In genomic region chr4:120516491-120516890, GRCm38 (mm10) we compare ENCODE assay signal across 15 mouse cellular contexts. TPM values are rescaled to one million over a fixed set of nuclear protein-coding genes. Genes with fewer than 3 reads are reported as not detected.
A peak's percentile ranks its signal among the peaks of the same experiment; 100 is the strongest.
DNase-seq lines count a peak whose midpoint lies in the region; ATAC-seq and TF ChIP-seq lines count a peak whose summit lies in the region.
"Had no signal": no experiment of that assay in that cellular context is flagged by ENCODE, and none has a peak within 500 bp of the region (broad histone marks: within the 10 kb centered on the region; RNA-seq: fewer than 3 reads in every experiment).

No protein-coding gene starts in this region.

- no peak overlapping the region for H3K9ac ChIP-seq in kidney, embryonic 16.5 days (replicated peaks; ENCODE audit: low read length)
- no peak overlapping the region for H3K9ac ChIP-seq in embryonic facial prominence, embryonic 15.5 days
- no peak overlapping the region for H3K9ac ChIP-seq in kidney, postnatal 0 days (ENCODE audit: low read depth, low read length)

- H3K4me3 ChIP-seq in kidney, adult 2 months (ENCODE audit: insufficient read depth, low read depth, low read length) = no peak overlapping the region
- H3K4me3 ChIP-seq in kidney, embryonic 16.5 days (ENCODE audit: low read length) = no peak overlapping the region
- no peak overlapping the region for H3K4me3 ChIP-seq in embryonic facial prominence, embryonic 15.5 days (replicated peaks)
- H3K4me3 ChIP-seq in kidney, postnatal 0 days (replicated peaks; ENCODE audit: low read depth, low read length) = no peak overlapping the region

- no peak for TF ChIP-seq POLR2A in kidney, adult 2 months (IDR thresholded peaks at IDR 0.05; ENCODE audit: low read depth, low read length)

- no peak for TF ChIP-seq CTCF in kidney, adult 2 months (conservative IDR thresholded peaks at IDR 0.05; ENCODE audit: insufficient read depth, insufficient read length, low read depth, low read length)
- TF ChIP-seq CTCF in kidney, postnatal 0 days (IDR thresholded peaks at IDR 0.05; ENCODE audit: low read depth) = no peak

- H3K27ac ChIP-seq in kidney, adult 2 months (ENCODE audit: insufficient read depth, low read depth, low read length) = peak overlapping the region; percentile 34; the same call in 1 of the 2 replicates
- no peak overlapping the region for H3K27ac ChIP-seq in kidney, embryonic 16.5 days (ENCODE audit: low read length)
- H3K27ac ChIP-seq in embryonic facial prominence, embryonic 15.5 days (replicated peaks) = 0 out of 2 replicates have a peak overlapping the region, but pooled peaks have one; percentile 44
- 0 out of 2 replicates have a peak overlapping the region, but pooled peaks have one; percentile 26 for H3K27ac ChIP-seq in kidney, postnatal 0 days

- peaks cover 2% of the 10 kb centered on the region for H3K36me3 ChIP-seq in kidney, adult 2 months (ENCODE audit: control insufficient read depth, insufficient read depth, low read length)
- H3K36me3 ChIP-seq in kidney, embryonic 16.5 days (ENCODE audit: insufficient read depth, low read length) = peaks cover 34% of the 10 kb centered on the region
- H3K36me3 ChIP-seq in embryonic facial prominence, embryonic 15.5 days = peaks cover 57% of the 10 kb centered on the region
- peaks cover 28% of the 10 kb centered on the region; the same call in 1 of the 2 replicates for H3K36me3 ChIP-seq in kidney, postnatal 0 days (ENCODE audit: insufficient read depth, low read length)
- H3K36me3 ChIP-seq: G1E had no signal

- DNase-seq in kidney, adult 2 months = peak; percentile 46
- DNase-seq in kidney, postnatal 0 days (ENCODE audit: low spot score) = no peak
- DNase-seq in lung, postnatal 36 days = peak; percentile 62
- no peak for DNase-seq in thymus, postnatal 14 days
- DNase-seq: B cell, adult 2 months; cerebellum, adult 18-20 months; heart, postnatal 36 days; right cerebral cortex, postnatal 4 days had no signal

- no peaks in the 10 kb centered on the region for H3K27me3 ChIP-seq in kidney, adult 2 months (replicated peaks; ENCODE audit: control insufficient read depth, insufficient read depth, low read length)
- no peaks in the 10 kb centered on the region for H3K27me3 ChIP-seq in kidney, embryonic 16.5 days (ENCODE audit: insufficient read depth, low read length)
- no peaks in the 10 kb centered on the region for H3K27me3 ChIP-seq in embryonic facial prominence, embryonic 15.5 days
- no peaks in the 10 kb centered on the region for H3K27me3 ChIP-seq in kidney, postnatal 0 days (ENCODE audit: insufficient read depth, low read length)
- H3K27me3 ChIP-seq: megakaryocyte, embryonic 14.5 days had no signal

- H3K4me2 ChIP-seq in kidney, embryonic 16.5 days (replicated peaks; ENCODE audit: low read depth, low read length) = no peak overlapping the region
- H3K4me2 ChIP-seq in embryonic facial prominence, embryonic 15.5 days (replicated peaks) = no peak overlapping the region
- H3K4me2 ChIP-seq in kidney, postnatal 0 days (ENCODE audit: low read length) = no peak overlapping the region

- H3K4me1 ChIP-seq in kidney, adult 2 months (ENCODE audit: control insufficient read depth, insufficient read depth, low read length) = no peaks in the 10 kb centered on the region
- H3K4me1 ChIP-seq in kidney, embryonic 16.5 days (ENCODE audit: insufficient read depth, low read length) = no peaks in the 10 kb centered on the region
- H3K4me1 ChIP-seq in embryonic facial prominence, embryonic 15.5 days = no peaks in the 10 kb centered on the region
- no peaks in the 10 kb centered on the region for H3K4me1 ChIP-seq in kidney, postnatal 0 days (replicated peaks; ENCODE audit: insufficient read depth, low read length)

- ATAC-seq in kidney, embryonic 16.5 days (ENCODE audit: low FRiP score, low TSS enrichment) = no peak
- ATAC-seq in embryonic facial prominence, embryonic 15.5 days (ENCODE audit: insufficient number of reproducible peaks, low FRiP score, low TSS enrichment, low read depth) = no peak
- no peak for ATAC-seq in kidney, postnatal 0 days (replicated peaks; ENCODE audit: low FRiP score, low read depth)
- no peak for ATAC-seq in erythroblast, adult 5-6 weeks (replicated peaks; ENCODE audit: low FRiP score, poor library complexity, severe bottlenecking)
- no peak for ATAC-seq in monocyte, adult 5-6 weeks (replicated peaks; ENCODE audit: insufficient number of reproducible peaks, low FRiP score, low TSS enrichment, poor library complexity, severe bottlenecking)

- H3K9me3 ChIP-seq in kidney, embryonic 16.5 days (ENCODE audit: low read length) = no peaks in the 10 kb centered on the region
- H3K9me3 ChIP-seq in embryonic facial prominence, embryonic 15.5 days (replicated peaks) = no peaks in the 10 kb centered on the region
- H3K9me3 ChIP-seq in kidney, postnatal 0 days (replicated peaks; ENCODE audit: low read length) = no peaks in the 10 kb centered on the region
- H3K9me3 ChIP-seq: G1E; megakaryocyte, embryonic 14.5 days had no signal

- WGBS in kidney, adult 2 months = 79% methylated on average over 7 of the region's 7 CpGs
- 88% methylated on average over 7 of the region's 7 CpGs for WGBS in kidney, embryonic 16.5 days
- WGBS in embryonic facial prominence, embryonic 15.5 days = 85% methylated on average over 7 of the region's 7 CpGs
- 81% methylated on average over 7 of the region's 7 CpGs for WGBS in kidney, postnatal 0 days

RNA-seq across cellular contexts. Expression of gene Slfnl1, which starts 15.5 kb away (rescaled TPM):
- 0.15 and 0.31 TPM in 2 replicates for polyA plus RNA-seq in kidney, adult 2 months (2012; rRNA removed)
- not detected in 2 replicates for polyA plus RNA-seq in kidney, embryonic 16.5 days (2015; fragmentation: Nextera tagmentation; extraction: Ambion mirVana)
- polyA plus RNA-seq in embryonic facial prominence, embryonic 15.5 days (2015; fragmentation: Nextera tagmentation; extraction: Ambion mirVana) = 0.12 TPM in 1 of 2 replicates, not detected in the other
- polyA plus RNA-seq in kidney, postnatal 0 days (2015; fragmentation: Nextera tagmentation; extraction: Ambion mirVana) = not detected in 2 replicates
- total RNA-seq in erythroblast, adult 5-6 weeks (2015; ENCODE audit: low replicate concordance) = not detected in 2 replicates
- not detected in 2 replicates for total RNA-seq in erythroblast, adult 5-6 weeks (2017; ENCODE audit: low replicate concordance)
- 0.95 TPM in 1 of 3 replicates, not detected in the others for total RNA-seq in monocyte, adult 5-6 weeks (2017)
- total RNA-seq: G1E; heart, postnatal 36 days had no signal
- polyA plus RNA-seq: forebrain, embryonic 11.5 days; G1E had no signal

RNA-seq across cellular contexts. Expression of gene Ctps, which starts 53.6 kb away (rescaled TPM):
- polyA plus RNA-seq in kidney, adult 2 months (2012; rRNA removed) = 6.8 and 8.3 TPM in 2 replicates
- polyA plus RNA-seq in kidney, embryonic 16.5 days (2015; fragmentation: Nextera tagmentation; extraction: Ambion mirVana) = 73.7 and 79.0 TPM in 2 replicates
- polyA plus RNA-seq in embryonic facial prominence, embryonic 15.5 days (2015; fragmentation: Nextera tagmentation; extraction: Ambion mirVana) = 67.0 and 68.6 TPM in 2 replicates
- 42.4 and 48.5 TPM in 2 replicates for polyA plus RNA-seq in kidney, postnatal 0 days (2015; fragmentation: Nextera tagmentation; extraction: Ambion mirVana)
- 8.6 and 10.0 TPM in 2 replicates for total RNA-seq in erythroblast, adult 5-6 weeks (2015; ENCODE audit: low replicate concordance)
- 8.9 and 13.5 TPM in 2 replicates for total RNA-seq in erythroblast, adult 5-6 weeks (2017; ENCODE audit: low replicate concordance)
- 2.9 to 8.2 TPM (median 6.6 TPM) in 3 replicates for total RNA-seq in monocyte, adult 5-6 weeks (2017)

Comparison
In these comparisons a context has a peak if more than half of its experiments do, and no peak if none do; other contexts are left out.
1. DNase-seq: peak in kidney, adult 2 months (single experiment) and lung, postnatal 36 days (single experiment); none in kidney, postnatal 0 days (single experiment) and thymus, postnatal 14 days (single experiment).